Mouse (Mus musculus): ENCODE measurements at regions not wholly inside any gene's neighbourhood (a gene's known extent, or its start where the extent isn't known, plus 50 kb on each side); places are given as distances from the start of the nearest gene placed in this dataset.

- H3K27ac ChIP-seq (ENCODE audit: low read depth, low read length) = no peak overlapping the region
- no peak for ATAC-seq
- H3K27me3 ChIP-seq (replicated peaks; ENCODE audit: control insufficient read depth, insufficient read depth, low read length) = no peaks in the 10 kb centered on the region
- 54% methylated on average over 2 of the region's 2 CpGs for WGBS
- H3K4me2 ChIP-seq (replicated peaks; ENCODE audit: low read depth) = no peak overlapping the region
- no peaks in the 10 kb centered on the region for H3K4me1 ChIP-seq (replicated peaks; ENCODE audit: control insufficient read depth, insufficient read depth, low read length)
- no peak overlapping the region for H3K9ac ChIP-seq (ENCODE audit: low read depth, low read length)
- no peaks in the 10 kb centered on the region for H3K9me3 ChIP-seq (ENCODE audit: control insufficient read depth)
- no peak overlapping the region for H3K4me3 ChIP-seq (ENCODE audit: low read depth, low read length)
- TF ChIP-seq CTCF (IDR thresholded peaks at IDR 0.05; ENCODE audit: low read depth) = no peak
- no peaks in the 10 kb centered on the region for H3K36me3 ChIP-seq (ENCODE audit: control insufficient read depth, insufficient read depth)
These were observed 429.7 kb downstream of the Fgf9 start for GRCm38 (mm10) chr14:58500014-58500413.

GRCm38 (mm10) chr14:58499501-58499900, 429.2 kb downstream of the Fgf9 start:
- 56% methylated on average over 6 of the region's 6 CpGs for WGBS
- no peak for ATAC-seq
- TF ChIP-seq CTCF (IDR thresholded peaks at IDR 0.05; ENCODE audit: low read depth) = no peak
- no peaks in the 10 kb centered on the region for H3K27me3 ChIP-seq (replicated peaks; ENCODE audit: control insufficient read depth, insufficient read depth, low read length)
- H3K9ac ChIP-seq (ENCODE audit: low read depth, low read length) = no peak overlapping the region
- no peak overlapping the region for H3K27ac ChIP-seq (ENCODE audit: low read depth, low read length)
- H3K36me3 ChIP-seq (ENCODE audit: control insufficient read depth, insufficient read depth) = no peaks in the 10 kb centered on the region
- H3K4me2 ChIP-seq (replicated peaks; ENCODE audit: low read depth) = no peak overlapping the region
- no peaks in the 10 kb centered on the region for H3K9me3 ChIP-seq (ENCODE audit: control insufficient read depth)
- H3K4me1 ChIP-seq (replicated peaks; ENCODE audit: control insufficient read depth, insufficient read depth, low read length) = no peaks in the 10 kb centered on the region
- H3K4me3 ChIP-seq (ENCODE audit: low read depth, low read length) = no peak overlapping the region

GRCm38 (mm10) chr14:58499071-58499470, 428.7 kb downstream of the Fgf9 start:
- no peak for TF ChIP-seq CTCF (IDR thresholded peaks at IDR 0.05; ENCODE audit: low read depth)
- H3K4me2 ChIP-seq (replicated peaks; ENCODE audit: low read depth) = no peak overlapping the region
- no peaks in the 10 kb centered on the region for H3K9me3 ChIP-seq (ENCODE audit: control insufficient read depth)
- H3K27ac ChIP-seq (ENCODE audit: low read depth, low read length) = no peak overlapping the region
- H3K36me3 ChIP-seq (ENCODE audit: control insufficient read depth, insufficient read depth) = no peaks in the 10 kb centered on the region
- H3K4me3 ChIP-seq (ENCODE audit: low read depth, low read length) = no peak overlapping the region
- H3K27me3 ChIP-seq (replicated peaks; ENCODE audit: control insufficient read depth, insufficient read depth, low read length) = no peaks in the 10 kb centered on the region
- 77% methylated on average over 7 of the region's 7 CpGs for WGBS
- no peak overlapping the region for H3K9ac ChIP-seq (ENCODE audit: low read depth, low read length)
- ATAC-seq = no peak
- H3K4me1 ChIP-seq (replicated peaks; ENCODE audit: control insufficient read depth, insufficient read depth, low read length) = no peaks in the 10 kb centered on the region

- Histone ChIP-seq H3K9ac (ENCODE audit: low read depth, low read length) (no peak overlapping the region), H3K36me3 (ENCODE audit: control insufficient read depth, insufficient read depth) (no peaks in the 10 kb centered on the region), H3K27me3 (replicated peaks; ENCODE audit: control insufficient read depth, insufficient read depth, low read length) (no peaks in the 10 kb centered on the region), H3K4me2 (replicated peaks; ENCODE audit: low read depth) (no peak overlapping the region), H3K9me3 (ENCODE audit: control insufficient read depth) (no peaks in the 10 kb centered on the region), H3K4me1 (replicated peaks; ENCODE audit: control insufficient read depth, insufficient read depth, low read length) (no peaks in the 10 kb centered on the region), H3K4me3 (ENCODE audit: low read depth, low read length) (no peak overlapping the region), H3K27ac (ENCODE audit: low read depth, low read length) (no peak overlapping the region)
- 96% methylated on average over 3 of the region's 3 CpGs for WGBS
- no peak for ATAC-seq
- TF ChIP-seq CTCF (IDR thresholded peaks at IDR 0.05; ENCODE audit: low read depth) = no peak
These were observed 426.6 kb downstream of the Fgf9 start for GRCm38 (mm10) chr14:58496902-58497301.

GRCm38 (mm10) chr14:58494400-58494987, 424.1 kb downstream of the Fgf9 start:
- no peaks in the 10 kb centered on the region for H3K9me3 ChIP-seq (ENCODE audit: control insufficient read depth)
- 69% methylated on average over 5 of the region's 5 CpGs for WGBS
- no peak overlapping the region for H3K27ac ChIP-seq (ENCODE audit: low read depth, low read length)
- H3K9ac ChIP-seq (ENCODE audit: low read depth, low read length) = no peak overlapping the region
- H3K36me3 ChIP-seq (ENCODE audit: control insufficient read depth, insufficient read depth) = no peaks in the 10 kb centered on the region
- H3K27me3 ChIP-seq (replicated peaks; ENCODE audit: control insufficient read depth, insufficient read depth, low read length) = no peaks in the 10 kb centered on the region
- ATAC-seq = no peak
- H3K4me1 ChIP-seq (replicated peaks; ENCODE audit: control insufficient read depth, insufficient read depth, low read length) = no peaks in the 10 kb centered on the region
- H3K4me2 ChIP-seq (replicated peaks; ENCODE audit: low read depth) = no peak overlapping the region
- H3K4me3 ChIP-seq (ENCODE audit: low read depth, low read length) = no peak overlapping the region
- TF ChIP-seq CTCF (IDR thresholded peaks at IDR 0.05; ENCODE audit: low read depth) = no peak

GRCm38 (mm10) chr14:58492118-58492517, 421.8 kb downstream of the Fgf9 start:
- WGBS = 60% methylated on average over 2 of the region's 2 CpGs
- no peaks in the 10 kb centered on the region for H3K4me1 ChIP-seq (replicated peaks; ENCODE audit: control insufficient read depth, insufficient read depth, low read length)
- H3K9ac ChIP-seq (ENCODE audit: low read depth, low read length) = no peak overlapping the region
- TF ChIP-seq CTCF (IDR thresholded peaks at IDR 0.05; ENCODE audit: low read depth) = no peak
- ATAC-seq = no peak
- H3K27ac ChIP-seq (ENCODE audit: low read depth, low read length) = no peak overlapping the region
- H3K36me3 ChIP-seq (ENCODE audit: control insufficient read depth, insufficient read depth) = no peaks in the 10 kb centered on the region
- H3K27me3 ChIP-seq (replicated peaks; ENCODE audit: control insufficient read depth, insufficient read depth, low read length) = no peaks in the 10 kb centered on the region
- no peaks in the 10 kb centered on the region for H3K9me3 ChIP-seq (ENCODE audit: control insufficient read depth)
- H3K4me2 ChIP-seq (replicated peaks; ENCODE audit: low read depth) = no peak overlapping the region
- H3K4me3 ChIP-seq (ENCODE audit: low read depth, low read length) = no peak overlapping the region

- Histone ChIP-seq H3K9me3 (ENCODE audit: control insufficient read depth) (no peaks in the 10 kb centered on the region), H3K27me3 (replicated peaks; ENCODE audit: control insufficient read depth, insufficient read depth, low read length) (no peaks in the 10 kb centered on the region), H3K4me1 (replicated peaks; ENCODE audit: control insufficient read depth, insufficient read depth, low read length) (no peaks in the 10 kb centered on the region), H3K4me2 (replicated peaks; ENCODE audit: low read depth) (no peak overlapping the region), H3K4me3 (ENCODE audit: low read depth, low read length) (no peak overlapping the region), H3K27ac (ENCODE audit: low read depth, low read length) (no peak overlapping the region), H3K9ac (ENCODE audit: low read depth, low read length) (no peak overlapping the region), H3K36me3 (ENCODE audit: control insufficient read depth, insufficient read depth) (no peaks in the 10 kb centered on the region)
- no peak for TF ChIP-seq CTCF (IDR thresholded peaks at IDR 0.05; ENCODE audit: low read depth)
- ATAC-seq = no peak
- WGBS = 84% methylated on average over 6 of the region's 6 CpGs
These were observed 418.5 kb downstream of the Fgf9 start for GRCm38 (mm10) chr14:58488803-58489202.

All from intestine, postnatal 0 days (tissue).